Mouse (Mus musculus): ENCODE measurements around the gene Tpbg. TPM values are rescaled to one million over a fixed set of nuclear protein-coding genes. Genes with fewer than 3 reads are reported as not detected.

Gene Tpbg
- polyA plus RNA-seq, 1 experiment from 2014 or later, result 44.3 TPM

DNA sequence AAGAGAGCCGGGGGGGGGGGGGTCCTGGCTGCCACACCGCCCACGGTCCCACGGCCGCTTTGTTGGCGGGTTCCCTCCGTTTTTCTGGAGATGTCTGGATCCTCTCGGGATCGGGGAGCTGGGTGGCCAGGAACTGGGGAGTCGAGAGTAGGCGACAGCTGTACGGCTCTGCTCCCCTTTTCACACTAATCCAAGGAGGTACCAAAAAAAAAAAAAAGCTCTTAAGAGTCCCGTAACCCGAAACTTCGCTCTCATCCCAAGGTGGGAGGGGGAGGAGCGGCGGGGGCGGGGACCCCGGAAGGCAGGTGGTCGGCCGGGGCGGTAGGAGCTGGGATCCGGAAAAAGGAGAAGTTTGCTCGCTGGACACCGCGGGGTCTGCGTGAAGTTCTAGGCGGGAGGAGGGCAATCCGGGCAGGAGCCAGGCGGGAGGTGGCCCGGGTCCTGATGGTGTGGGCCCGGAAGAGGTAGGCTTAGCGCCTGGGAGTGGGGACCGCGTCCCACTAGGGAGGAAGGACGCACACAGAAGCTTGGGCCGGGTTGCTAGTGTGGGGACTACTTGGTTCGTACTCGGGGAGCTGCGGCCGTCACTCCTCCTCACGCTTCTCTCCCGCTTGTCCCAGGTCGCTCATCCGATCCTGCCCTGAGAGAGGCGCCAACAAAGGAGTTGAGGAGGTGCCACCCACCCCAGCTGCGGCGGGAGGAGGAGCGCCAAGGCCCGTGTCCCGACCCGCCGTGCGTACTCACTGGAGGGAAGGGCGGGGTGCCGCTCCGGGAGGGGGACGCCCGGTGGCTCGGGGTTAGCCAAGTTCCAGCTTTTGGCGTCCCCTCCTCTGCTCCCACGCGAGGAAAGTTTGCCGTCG, 1.1 kb downstream of the Tpbg start:
- H3K4me3 ChIP-seq (ENCODE audit: low read length), result peak overlapping the region; percentile 76
- peak overlapping the region; percentile 95 for H3K4me2 ChIP-seq (replicated peaks; ENCODE audit: low read depth, low read length)
- WGBS, result under 1% methylated on average over 58 of the region's 65 CpGs
- peaks cover 6% of the 10 kb centered on the region; the same call in 1 of the 2 replicates for H3K4me1 ChIP-seq (ENCODE audit: control insufficient read depth, insufficient read depth, low read length)
- peaks cover 6% of the 10 kb centered on the region; the same call in 1 of the 2 replicates for H3K36me3 ChIP-seq (ENCODE audit: control insufficient read depth, insufficient read depth, low read length)
- H3K9me3 ChIP-seq (ENCODE audit: control insufficient read depth, low read length), result no peaks in the 10 kb centered on the region
- H3K27me3 ChIP-seq (ENCODE audit: control insufficient read depth, insufficient read depth, low read length), result 0 out of 2 replicates have a peak, but pooled peaks cover 9% of the 10 kb centered on the region
- peak overlapping the region; percentile 78 for H3K9ac ChIP-seq (ENCODE audit: low read depth, low read length)
- peak; percentile 73 for ATAC-seq (ENCODE audit: low FRiP score, low TSS enrichment)
- H3K27ac ChIP-seq (ENCODE audit: low read depth, low read length), result peak overlapping the region; percentile 92

DNA sequence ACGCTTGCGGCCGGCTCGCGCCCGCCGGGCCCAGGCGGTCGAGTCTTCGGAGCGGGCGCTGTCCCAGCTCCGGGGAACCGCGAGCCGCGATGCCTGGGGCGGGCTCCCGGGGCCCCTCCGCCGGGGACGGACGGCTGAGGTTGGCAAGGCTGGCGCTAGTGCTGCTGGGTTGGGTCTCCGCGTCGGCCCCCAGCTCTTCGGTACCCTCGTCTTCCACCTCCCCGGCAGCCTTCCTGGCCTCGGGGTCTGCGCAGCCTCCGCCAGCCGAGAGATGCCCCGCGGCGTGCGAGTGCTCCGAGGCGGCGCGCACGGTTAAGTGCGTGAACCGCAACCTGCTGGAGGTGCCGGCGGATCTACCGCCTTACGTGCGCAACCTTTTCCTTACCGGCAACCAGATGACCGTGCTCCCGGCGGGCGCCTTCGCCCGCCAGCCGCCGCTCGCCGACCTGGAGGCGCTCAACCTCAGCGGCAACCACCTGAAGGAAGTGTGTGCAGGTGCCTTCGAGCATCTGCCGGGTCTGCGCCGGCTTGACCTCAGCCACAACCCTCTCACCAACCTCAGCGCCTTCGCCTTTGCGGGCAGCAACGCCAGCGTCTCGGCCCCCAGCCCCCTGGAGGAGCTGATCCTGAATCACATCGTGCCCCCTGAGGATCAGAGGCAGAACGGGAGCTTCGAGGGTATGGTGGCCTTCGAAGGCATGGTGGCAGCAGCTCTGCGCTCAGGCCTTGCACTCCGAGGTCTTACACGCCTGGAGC, 1.9 kb downstream of the Tpbg start:
- peak; percentile 19 for ATAC-seq (ENCODE audit: low FRiP score, low TSS enrichment)
- H3K9ac ChIP-seq (ENCODE audit: low read depth, low read length), result peak overlapping the region; percentile 78
- peaks cover 6% of the 10 kb centered on the region; the same call in 1 of the 2 replicates for H3K4me1 ChIP-seq (ENCODE audit: control insufficient read depth, insufficient read depth, low read length)
- no peaks in the 10 kb centered on the region for H3K9me3 ChIP-seq (ENCODE audit: control insufficient read depth, low read length)
- H3K4me3 ChIP-seq (ENCODE audit: low read length), result peak overlapping the region; percentile 76
- 0 out of 2 replicates have a peak, but pooled peaks cover 9% of the 10 kb centered on the region for H3K27me3 ChIP-seq (ENCODE audit: control insufficient read depth, insufficient read depth, low read length)
- H3K27ac ChIP-seq (ENCODE audit: low read depth, low read length), result peak overlapping the region; percentile 92
- peak overlapping the region; percentile 95 for H3K4me2 ChIP-seq (replicated peaks; ENCODE audit: low read depth, low read length)
- WGBS, result 2% methylated on average over 53 of the region's 80 CpGs
- H3K36me3 ChIP-seq (ENCODE audit: control insufficient read depth, insufficient read depth, low read length), result peaks cover 8% of the 10 kb centered on the region; the same call in 1 of the 2 replicates

DNA sequence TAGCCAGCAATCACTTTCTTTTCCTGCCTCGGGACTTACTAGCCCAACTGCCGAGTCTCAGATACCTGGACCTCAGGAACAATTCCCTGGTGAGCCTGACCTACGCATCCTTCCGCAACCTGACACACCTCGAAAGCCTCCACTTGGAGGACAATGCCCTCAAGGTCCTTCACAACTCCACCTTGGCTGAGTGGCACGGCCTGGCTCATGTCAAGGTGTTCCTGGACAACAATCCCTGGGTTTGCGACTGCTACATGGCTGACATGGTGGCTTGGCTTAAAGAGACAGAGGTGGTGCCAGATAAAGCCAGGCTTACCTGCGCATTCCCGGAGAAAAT, 2.4 kb downstream of the Tpbg start:
- H3K9me3 ChIP-seq (ENCODE audit: control insufficient read depth, low read length), result no peaks in the 10 kb centered on the region
- ATAC-seq (ENCODE audit: low FRiP score, low TSS enrichment), result no peak
- 0 out of 2 replicates have a peak, but pooled peaks cover 9% of the 10 kb centered on the region for H3K27me3 ChIP-seq (ENCODE audit: control insufficient read depth, insufficient read depth, low read length)
- peak overlapping the region; percentile 78 for H3K9ac ChIP-seq (ENCODE audit: low read depth, low read length)
- peaks cover 6% of the 10 kb centered on the region; the same call in 1 of the 2 replicates for H3K4me1 ChIP-seq (ENCODE audit: control insufficient read depth, insufficient read depth, low read length)
- peak overlapping the region; percentile 95 for H3K4me2 ChIP-seq (replicated peaks; ENCODE audit: low read depth, low read length)
- H3K4me3 ChIP-seq (ENCODE audit: low read length), result peak overlapping the region; percentile 76
- 45% methylated on average over 9 of the region's 9 CpGs for WGBS
- H3K27ac ChIP-seq (ENCODE audit: low read depth, low read length), result peak overlapping the region; percentile 92
- peaks cover 8% of the 10 kb centered on the region; the same call in 1 of the 2 replicates for H3K36me3 ChIP-seq (ENCODE audit: control insufficient read depth, insufficient read depth, low read length)

- H3K4me3 ChIP-seq (ENCODE audit: low read length), result peak overlapping the region; percentile 9; the same call in 1 of the 2 replicates
- ATAC-seq (ENCODE audit: low FRiP score, low TSS enrichment), result no peak
- H3K27ac ChIP-seq (ENCODE audit: low read depth, low read length), result no peak overlapping the region
- H3K36me3 ChIP-seq (ENCODE audit: control insufficient read depth, insufficient read depth, low read length), result peaks cover 8% of the 10 kb centered on the region; the same call in 1 of the 2 replicates
- WGBS, result 38% methylated on average over 2 of the region's 2 CpGs
- no peak overlapping the region for H3K9ac ChIP-seq (ENCODE audit: low read depth, low read length)
- H3K4me1 ChIP-seq (ENCODE audit: control insufficient read depth, insufficient read depth, low read length), result peaks cover 6% of the 10 kb centered on the region; the same call in 1 of the 2 replicates
- H3K27me3 ChIP-seq (ENCODE audit: control insufficient read depth, insufficient read depth, low read length), result 0 out of 2 replicates have a peak, but pooled peaks cover 9% of the 10 kb centered on the region
- H3K4me2 ChIP-seq (replicated peaks; ENCODE audit: low read depth, low read length), result no peak overlapping the region; the same call in 1 of the 2 replicates
- no peaks in the 10 kb centered on the region for H3K9me3 ChIP-seq (ENCODE audit: control insufficient read depth, low read length)
These were observed 4.0 kb downstream of the Tpbg start for GRCm38 (mm10) chr9:85846186-85846585.

DNA sequence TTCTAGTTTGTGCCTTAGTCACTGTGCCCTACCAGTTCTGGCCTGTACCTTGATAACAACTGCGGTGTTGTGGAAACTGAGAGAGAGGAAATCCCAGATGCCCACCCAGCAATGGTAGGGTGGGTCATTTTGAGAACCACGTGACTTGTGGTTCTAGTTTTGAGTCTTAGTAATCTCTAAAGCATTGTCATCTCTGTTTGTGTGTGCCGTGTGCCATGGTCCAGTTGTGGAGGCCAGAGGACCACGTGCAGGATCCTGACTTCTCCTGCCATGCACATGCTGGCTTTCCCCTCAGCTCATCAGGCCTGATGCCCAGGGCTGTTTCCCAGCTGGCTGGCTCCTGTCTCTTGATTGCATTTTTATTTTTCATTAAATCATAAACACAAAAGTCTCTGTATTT, 12.6 kb downstream of the Tpbg start:
- no peak for ATAC-seq (ENCODE audit: low FRiP score, low TSS enrichment)
- H3K9me3 ChIP-seq (ENCODE audit: control insufficient read depth, low read length), result no peaks in the 10 kb centered on the region
- H3K4me2 ChIP-seq (replicated peaks; ENCODE audit: low read depth, low read length), result no peak overlapping the region
- H3K27ac ChIP-seq (ENCODE audit: low read depth, low read length), result no peak overlapping the region
- H3K27me3 ChIP-seq (ENCODE audit: control insufficient read depth, insufficient read depth, low read length), result no peaks in the 10 kb centered on the region
- no peak overlapping the region for H3K9ac ChIP-seq (ENCODE audit: low read depth, low read length)
- no peaks in the 10 kb centered on the region for H3K4me1 ChIP-seq (ENCODE audit: control insufficient read depth, insufficient read depth, low read length)
- no peaks in the 10 kb centered on the region for H3K36me3 ChIP-seq (ENCODE audit: control insufficient read depth, insufficient read depth, low read length)
- 92% methylated on average over 4 of the region's 4 CpGs for WGBS
- H3K4me3 ChIP-seq (ENCODE audit: low read length), result no peak overlapping the region

DNA sequence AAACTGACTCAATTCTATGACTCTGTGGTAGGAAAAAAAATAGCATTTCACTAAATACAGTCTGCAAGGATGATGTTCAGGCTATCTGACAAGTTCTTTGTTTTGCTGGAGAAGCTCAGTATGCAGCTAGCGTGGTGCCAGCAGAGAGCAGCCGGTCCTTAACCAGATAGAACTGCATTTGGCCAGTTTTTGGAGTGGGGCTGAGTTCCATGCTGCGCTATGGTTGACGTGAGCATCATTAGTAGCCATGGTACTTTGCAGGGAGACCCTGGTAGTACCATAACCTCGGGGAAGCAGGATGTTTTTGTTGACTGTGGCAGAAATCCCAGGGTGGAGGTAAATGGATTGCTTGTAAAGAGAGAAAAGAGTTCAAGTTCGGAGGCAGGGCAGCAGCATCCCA, 14.3 kb downstream of the Tpbg start:
- 62% methylated on average over 6 of the region's 6 CpGs for WGBS
- no peaks in the 10 kb centered on the region for H3K36me3 ChIP-seq (ENCODE audit: control insufficient read depth, insufficient read depth, low read length)
- H3K9ac ChIP-seq (ENCODE audit: low read depth, low read length), result no peak overlapping the region
- no peak overlapping the region for H3K27ac ChIP-seq (ENCODE audit: low read depth, low read length)
- no peaks in the 10 kb centered on the region for H3K27me3 ChIP-seq (ENCODE audit: control insufficient read depth, insufficient read depth, low read length)
- H3K9me3 ChIP-seq (ENCODE audit: control insufficient read depth, low read length), result no peaks in the 10 kb centered on the region
- no peak for ATAC-seq (ENCODE audit: low FRiP score, low TSS enrichment)
- H3K4me1 ChIP-seq (ENCODE audit: control insufficient read depth, insufficient read depth, low read length), result no peaks in the 10 kb centered on the region
- no peak overlapping the region for H3K4me2 ChIP-seq (replicated peaks; ENCODE audit: low read depth, low read length)
- H3K4me3 ChIP-seq (ENCODE audit: low read length), result no peak overlapping the region

- Histone ChIP-seq H3K27ac (ENCODE audit: low read depth, low read length) (no peak overlapping the region), H3K27me3 (ENCODE audit: control insufficient read depth, insufficient read depth, low read length) (no peaks in the 10 kb centered on the region), H3K9me3 (ENCODE audit: control insufficient read depth, low read length) (no peaks in the 10 kb centered on the region), H3K4me2 (replicated peaks; ENCODE audit: low read depth, low read length) (no peak overlapping the region), H3K9ac (ENCODE audit: low read depth, low read length) (no peak overlapping the region), H3K4me3 (ENCODE audit: low read length) (no peak overlapping the region), H3K4me1 (ENCODE audit: control insufficient read depth, insufficient read depth, low read length) (no peaks in the 10 kb centered on the region), H3K36me3 (ENCODE audit: control insufficient read depth, insufficient read depth, low read length) (no peaks in the 10 kb centered on the region)
- no peak for ATAC-seq (ENCODE audit: low FRiP score, low TSS enrichment)
- 64% methylated on average over 4 of the region's 4 CpGs for WGBS
These were observed 18.9 kb downstream of the Tpbg start for GRCm38 (mm10) chr9:85861065-85861464.

DNA sequence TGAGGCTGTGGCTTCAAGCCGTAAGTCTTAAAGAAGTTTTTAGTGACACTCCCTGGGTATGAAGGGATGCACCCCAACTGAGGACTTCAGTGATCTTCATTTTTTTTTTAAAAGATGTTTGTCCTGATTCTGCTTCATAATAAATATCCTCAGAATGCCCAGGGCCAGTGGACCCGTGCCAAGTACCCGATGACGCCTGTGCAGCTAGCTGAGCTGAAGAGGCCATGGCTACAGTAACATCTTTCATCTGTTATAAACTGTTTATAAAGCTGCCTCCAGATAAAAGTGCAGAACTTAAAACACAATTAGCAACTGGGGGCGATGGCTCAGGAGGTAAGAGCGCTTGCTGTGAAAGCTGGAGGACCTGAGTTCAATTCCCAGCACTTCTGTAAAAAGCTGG, 20.4 kb downstream of the Tpbg start:
- no peaks in the 10 kb centered on the region for H3K27me3 ChIP-seq (ENCODE audit: control insufficient read depth, insufficient read depth, low read length)
- no peaks in the 10 kb centered on the region for H3K9me3 ChIP-seq (ENCODE audit: control insufficient read depth, low read length)
- H3K4me3 ChIP-seq (ENCODE audit: low read length), result no peak overlapping the region
- H3K36me3 ChIP-seq (ENCODE audit: control insufficient read depth, insufficient read depth, low read length), result no peaks in the 10 kb centered on the region
- no peaks in the 10 kb centered on the region for H3K4me1 ChIP-seq (ENCODE audit: control insufficient read depth, insufficient read depth, low read length)
- no peak overlapping the region for H3K4me2 ChIP-seq (replicated peaks; ENCODE audit: low read depth, low read length)
- H3K27ac ChIP-seq (ENCODE audit: low read depth, low read length), result no peak overlapping the region
- ATAC-seq (ENCODE audit: low FRiP score, low TSS enrichment), result no peak
- WGBS, result 82% methylated on average over 6 of the region's 6 CpGs
- H3K9ac ChIP-seq (ENCODE audit: low read depth, low read length), result no peak overlapping the region
